Mouse (Mus musculus): ENCODE measurements around the gene Usp20. TPM values are rescaled to one million over a fixed set of nuclear protein-coding genes. Genes with fewer than 3 reads are reported as not detected.

Usp20 gene
- polyA plus RNA-seq, 1 experiment, result 38.5 TPM

DNA sequence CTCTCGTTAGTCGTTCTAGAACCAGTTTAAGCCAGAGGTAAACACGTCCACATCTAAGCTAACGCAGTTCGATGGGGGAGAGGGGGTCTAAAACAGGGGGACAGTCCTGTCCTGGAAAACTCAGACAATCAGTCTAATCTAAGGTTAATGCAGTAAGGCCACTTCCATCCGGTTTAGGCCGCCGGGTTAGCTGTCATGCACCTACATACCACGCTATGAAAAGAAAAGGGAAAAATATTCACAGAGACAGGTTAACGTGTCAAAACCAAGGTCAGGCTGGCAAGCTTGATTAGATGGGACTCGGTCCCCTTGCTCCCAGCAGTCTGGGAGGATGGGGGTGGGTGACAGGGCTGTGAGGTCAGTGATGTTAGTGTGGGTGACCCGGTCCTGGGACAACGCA, 71.3 kb downstream of the Usp20 start:
- H3ac ChIP-seq (ENCODE audit: control insufficient read depth, insufficient read length), result no peak overlapping the region
- no peaks in the 10 kb centered on the region for H3K79me2 ChIP-seq (ENCODE audit: control insufficient read depth, insufficient read depth)
- no peaks in the 10 kb centered on the region for H3K27me3 ChIP-seq (ENCODE audit: control insufficient read depth, insufficient read depth, insufficient read length)
- H3K36me3 ChIP-seq (ENCODE audit: control insufficient read depth, insufficient read depth), result peaks cover 21% of the 10 kb centered on the region
- no peak for TF ChIP-seq TCF12 (IDR thresholded peaks at IDR 0.05; ENCODE audit: insufficient read depth, poor library complexity, severe bottlenecking)
- TF ChIP-seq POLR2AphosphoS2 (IDR thresholded peaks at IDR 0.05; ENCODE audit: insufficient read length, low read depth), result no peak
- TF ChIP-seq CEBPB (IDR thresholded peaks at IDR 0.05; ENCODE audit: insufficient read depth, poor library complexity, severe bottlenecking), result no peak
- TF ChIP-seq MYOD1 (IDR thresholded peaks at IDR 0.05; ENCODE audit: control insufficient read depth in 1 of 3, insufficient read length in 2 of 3, low read depth in 2 of 3), result no peak
- TF ChIP-seq MYOG (IDR thresholded peaks at IDR 0.05; ENCODE audit: control insufficient read depth in 1 of 3, insufficient read depth in 1 of 3, insufficient read length in 2 of 3, low read depth in 2 of 3), result no peak
- no peak for TF ChIP-seq TCF3 (IDR thresholded peaks at IDR 0.05; ENCODE audit: insufficient read length, low read depth)
- no peak for TF ChIP-seq POLR2A (IDR thresholded peaks at IDR 0.05; ENCODE audit: insufficient read length, low read depth)
- no peak for TF ChIP-seq SRF (IDR thresholded peaks at IDR 0.05; ENCODE audit: control insufficient read depth, insufficient read length, low read depth)
- no peak for TF ChIP-seq E2F4 (IDR thresholded peaks at IDR 0.05; ENCODE audit: insufficient read depth)
- H3K4me3 ChIP-seq, result no peak overlapping the region
- no peak overlapping the region for H3K4me2 ChIP-seq (ENCODE audit: low read depth)

- Histone ChIP-seq H3K36me3 (ENCODE audit: control insufficient read depth, insufficient read depth) (peaks cover 21% of the 10 kb centered on the region), H3K4me2 (ENCODE audit: low read depth) (no peak overlapping the region), H3K79me2 (ENCODE audit: control insufficient read depth, insufficient read depth) (no peaks in the 10 kb centered on the region), H3K4me3 (no peak overlapping the region), H3K27me3 (ENCODE audit: control insufficient read depth, insufficient read depth, insufficient read length) (no peaks in the 10 kb centered on the region), H3ac (ENCODE audit: control insufficient read depth, insufficient read length) (no peak overlapping the region)
- TF ChIP-seq MAX (IDR thresholded peaks at IDR 0.05; ENCODE audit: low read depth) (no peak), MYOG (IDR thresholded peaks at IDR 0.05; ENCODE audit: control insufficient read depth in 1 of 3, insufficient read depth in 1 of 3, insufficient read length in 2 of 3, low read depth in 2 of 3) (no peak), MYOD1 (IDR thresholded peaks at IDR 0.05; ENCODE audit: control insufficient read depth in 1 of 3, insufficient read length in 2 of 3, low read depth in 2 of 3) (no peak), USF1 (IDR thresholded peaks at IDR 0.05; ENCODE audit: low read depth) (no peak), SRF (IDR thresholded peaks at IDR 0.05; ENCODE audit: control insufficient read depth, insufficient read length, low read depth) (no peak), REST (IDR thresholded peaks at IDR 0.05; ENCODE audit: insufficient read depth, insufficient read length) (no peak), POLR2AphosphoS2 (IDR thresholded peaks at IDR 0.05; ENCODE audit: insufficient read length, low read depth) (no peak), TCF12 (IDR thresholded peaks at IDR 0.05; ENCODE audit: insufficient read depth, poor library complexity, severe bottlenecking) (no peak), TCF3 (IDR thresholded peaks at IDR 0.05; ENCODE audit: insufficient read length, low read depth) (no peak), CEBPB (IDR thresholded peaks at IDR 0.05; ENCODE audit: insufficient read depth, poor library complexity, severe bottlenecking) (no peak), E2F4 (IDR thresholded peaks at IDR 0.05; ENCODE audit: insufficient read depth) (no peak), POLR2A (IDR thresholded peaks at IDR 0.05; ENCODE audit: insufficient read length, low read depth) (no peak)
Observed at GRCm38 (mm10) chr2:31053851-31054340, 71.8 kb downstream of the Usp20 start.

DNA sequence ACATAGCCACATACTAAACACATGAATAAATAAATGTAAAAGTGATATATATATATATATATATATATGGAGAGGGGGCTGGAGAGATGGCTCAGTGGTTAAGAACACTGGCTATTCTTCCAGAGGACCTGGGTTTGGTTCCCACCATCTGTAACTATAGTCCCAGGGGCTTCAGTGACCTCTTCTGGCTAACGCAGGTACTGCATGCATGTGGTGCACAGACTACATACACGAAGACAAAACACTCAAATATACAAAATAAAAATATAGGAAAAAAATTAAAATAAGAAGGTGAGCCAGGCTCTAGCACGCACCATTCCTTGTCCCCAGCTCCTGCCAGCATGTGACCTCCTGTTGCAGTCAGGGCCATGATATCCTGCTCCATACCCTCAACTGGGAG, 74.0 kb downstream of the Usp20 start:
- no peak overlapping the region for H3ac ChIP-seq (ENCODE audit: control insufficient read depth, insufficient read length)
- no peak for TF ChIP-seq POLR2A (IDR thresholded peaks at IDR 0.05; ENCODE audit: insufficient read length, low read depth)
- TF ChIP-seq TCF3 (IDR thresholded peaks at IDR 0.05; ENCODE audit: insufficient read length, low read depth), result no peak
- no peak for TF ChIP-seq USF1 (IDR thresholded peaks at IDR 0.05; ENCODE audit: low read depth)
- TF ChIP-seq MAX (IDR thresholded peaks at IDR 0.05; ENCODE audit: low read depth), result no peak
- TF ChIP-seq MYOD1 (IDR thresholded peaks at IDR 0.05; ENCODE audit: control insufficient read depth in 1 of 3, insufficient read length in 2 of 3, low read depth in 2 of 3), result no peak
- no peak overlapping the region for H3K4me2 ChIP-seq (ENCODE audit: low read depth)
- H3K79me2 ChIP-seq (ENCODE audit: control insufficient read depth, insufficient read depth), result no peaks in the 10 kb centered on the region
- H3K4me3 ChIP-seq, result no peak overlapping the region
- peaks cover 21% of the 10 kb centered on the region for H3K36me3 ChIP-seq (ENCODE audit: control insufficient read depth, insufficient read depth)
- no peaks in the 10 kb centered on the region for H3K27me3 ChIP-seq (ENCODE audit: control insufficient read depth, insufficient read depth, insufficient read length)

DNA sequence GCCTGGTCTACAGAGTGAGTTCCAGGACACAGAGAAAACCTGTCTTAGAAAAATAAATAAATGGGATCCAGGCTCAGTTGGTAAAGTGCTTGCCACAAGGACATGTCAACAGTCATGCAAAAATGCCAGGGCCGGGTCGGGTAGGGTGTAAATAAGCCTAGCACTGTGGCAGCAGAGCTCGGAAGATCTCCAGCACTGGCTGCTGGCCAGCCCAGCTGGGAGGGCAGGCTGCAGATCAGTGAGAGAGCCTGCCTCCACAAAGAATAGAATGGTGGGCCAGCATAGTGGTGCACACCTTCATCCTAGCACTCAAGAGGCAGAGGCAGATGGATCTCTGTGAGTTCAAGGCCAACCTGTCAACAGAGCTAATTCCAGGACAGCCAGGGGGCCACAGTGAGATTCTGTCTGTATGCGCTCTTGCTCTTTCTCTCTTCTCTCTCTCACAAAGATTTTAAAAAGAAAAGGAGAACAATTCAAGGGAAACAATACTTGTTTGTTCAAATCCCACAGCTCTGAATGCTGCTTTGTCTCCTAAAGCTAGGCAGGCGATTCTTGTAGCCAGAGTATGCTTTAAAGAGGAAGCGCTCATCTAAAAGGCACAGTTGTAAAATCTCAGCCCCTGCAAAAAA, 75.6 kb downstream of the Usp20 start:
- no peak overlapping the region for H3K4me3 ChIP-seq
- TF ChIP-seq TCF3 (IDR thresholded peaks at IDR 0.05; ENCODE audit: insufficient read length, low read depth), result no peak
- TF ChIP-seq POLR2A (IDR thresholded peaks at IDR 0.05; ENCODE audit: insufficient read length, low read depth), result no peak
- no peak for TF ChIP-seq E2F4 (IDR thresholded peaks at IDR 0.05; ENCODE audit: insufficient read depth)
- TF ChIP-seq MYOD1 (IDR thresholded peaks at IDR 0.05; ENCODE audit: control insufficient read depth in 1 of 3, insufficient read length in 2 of 3, low read depth in 2 of 3), result no peak
- TF ChIP-seq CEBPB (IDR thresholded peaks at IDR 0.05; ENCODE audit: insufficient read depth, poor library complexity, severe bottlenecking), result no peak
- TF ChIP-seq USF1 (IDR thresholded peaks at IDR 0.05; ENCODE audit: low read depth), result no peak
- TF ChIP-seq POLR2AphosphoS2 (IDR thresholded peaks at IDR 0.05; ENCODE audit: insufficient read length, low read depth), result no peak
- no peak for TF ChIP-seq MAX (IDR thresholded peaks at IDR 0.05; ENCODE audit: low read depth)
- no peak for TF ChIP-seq REST (IDR thresholded peaks at IDR 0.05; ENCODE audit: insufficient read depth, insufficient read length)
- no peak for TF ChIP-seq TCF12 (IDR thresholded peaks at IDR 0.05; ENCODE audit: insufficient read depth, poor library complexity, severe bottlenecking)
- TF ChIP-seq MYOG (IDR thresholded peaks at IDR 0.05; ENCODE audit: control insufficient read depth in 1 of 3, insufficient read depth in 1 of 3, insufficient read length in 2 of 3, low read depth in 2 of 3), result no peak
- no peaks in the 10 kb centered on the region for H3K27me3 ChIP-seq (ENCODE audit: control insufficient read depth, insufficient read depth, insufficient read length)
- H3K79me2 ChIP-seq (ENCODE audit: control insufficient read depth, insufficient read depth), result no peaks in the 10 kb centered on the region
- H3ac ChIP-seq (ENCODE audit: control insufficient read depth, insufficient read length), result no peak overlapping the region
- peaks cover 21% of the 10 kb centered on the region for H3K36me3 ChIP-seq (ENCODE audit: control insufficient read depth, insufficient read depth)
- no peak overlapping the region for H3K4me2 ChIP-seq (ENCODE audit: low read depth)

GRCm38 (mm10) chr2:31058443-31058842, 76.4 kb downstream of the Usp20 start:
- Histone ChIP-seq H3K4me2 (ENCODE audit: low read depth) (no peak overlapping the region), H3K4me3 (no peak overlapping the region), H3K27me3 (ENCODE audit: control insufficient read depth, insufficient read depth, insufficient read length) (no peaks in the 10 kb centered on the region), H3K36me3 (ENCODE audit: control insufficient read depth, insufficient read depth) (peaks cover 16% of the 10 kb centered on the region), H3K79me2 (ENCODE audit: control insufficient read depth, insufficient read depth) (no peaks in the 10 kb centered on the region), H3ac (ENCODE audit: control insufficient read depth, insufficient read length) (no peak overlapping the region)
- TF ChIP-seq CEBPB (IDR thresholded peaks at IDR 0.05; ENCODE audit: insufficient read depth, poor library complexity, severe bottlenecking) (no peak), E2F4 (IDR thresholded peaks at IDR 0.05; ENCODE audit: insufficient read depth) (no peak), TCF12 (IDR thresholded peaks at IDR 0.05; ENCODE audit: insufficient read depth, poor library complexity, severe bottlenecking) (no peak), TCF3 (IDR thresholded peaks at IDR 0.05; ENCODE audit: insufficient read length, low read depth) (no peak), POLR2A (IDR thresholded peaks at IDR 0.05; ENCODE audit: insufficient read length, low read depth) (no peak), POLR2AphosphoS2 (IDR thresholded peaks at IDR 0.05; ENCODE audit: insufficient read length, low read depth) (no peak), MYOD1 (IDR thresholded peaks at IDR 0.05; ENCODE audit: control insufficient read depth in 1 of 3, insufficient read length in 2 of 3, low read depth in 2 of 3) (no peak), MYOG (IDR thresholded peaks at IDR 0.05; ENCODE audit: control insufficient read depth in 1 of 3, insufficient read depth in 1 of 3, insufficient read length in 2 of 3, low read depth in 2 of 3) (no peak), SRF (IDR thresholded peaks at IDR 0.05; ENCODE audit: control insufficient read depth, insufficient read length, low read depth) (no peak), REST (IDR thresholded peaks at IDR 0.05; ENCODE audit: insufficient read depth, insufficient read length) (no peak), USF1 (IDR thresholded peaks at IDR 0.05; ENCODE audit: low read depth) (no peak)

All from myocyte (in vitro differentiated cells).